Mouse (Mus musculus): ENCODE data around the gene Ctsr.
"Not testable (repeated sequence)": the region's sequence is repeated elsewhere in the genome, so short reads cannot be mapped to it uniquely, and the experiment has no call there.

The Ctsr gene

GRCm38 (mm10) chr13:61164156-61164555 lies at the start of gene Ctsr:
TSS of gene Ctsr (minus strand) at chr13:61164256.
- DNase-seq: no peak

GRCm38 (mm10) chr13:61203310-61203709 lies 39.3 kb upstream of the Ctsr start, which contains the start of gene Cts6:
TSS of gene Cts6 (minus strand) at chr13:61203410.
- DNase-seq: no peak

DNA sequence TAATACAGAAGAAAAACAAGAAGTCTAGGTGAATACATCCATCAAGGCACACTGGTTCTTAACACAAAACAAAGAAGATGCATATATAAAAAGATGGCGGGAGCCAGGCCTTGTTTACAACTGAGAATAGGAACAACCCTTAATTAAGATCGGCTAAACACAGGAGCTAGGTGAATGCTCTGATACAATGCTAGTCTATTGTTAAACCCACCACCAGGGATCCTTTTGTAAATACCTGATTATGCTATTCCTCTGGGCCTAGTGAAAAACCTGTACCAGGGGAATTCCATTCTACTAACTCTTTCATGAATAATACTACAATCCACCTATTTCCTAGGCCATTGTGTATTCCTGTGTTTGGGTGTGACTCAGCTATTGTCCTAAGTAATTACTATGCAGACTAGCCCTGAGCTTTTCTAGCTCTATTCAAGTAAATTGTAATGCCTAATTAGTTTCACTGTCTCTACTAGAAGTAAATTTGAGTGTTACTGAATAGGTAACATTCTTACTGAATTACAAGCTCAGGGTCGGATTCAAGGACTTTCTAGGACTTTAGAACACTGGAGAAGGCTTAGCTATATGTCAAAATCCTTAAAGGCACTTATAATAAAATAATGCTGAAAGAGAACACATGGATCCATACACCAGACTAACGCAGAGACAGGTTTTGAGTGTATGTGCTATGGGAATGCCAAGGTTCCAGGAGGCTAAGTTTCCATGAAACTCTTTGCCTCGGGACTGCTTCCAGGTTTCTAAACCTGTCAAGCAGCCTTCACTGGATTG lies 21.3 kb upstream of the Ctsr start:
- not testable (repeated sequence) for DNase-seq

DNA sequence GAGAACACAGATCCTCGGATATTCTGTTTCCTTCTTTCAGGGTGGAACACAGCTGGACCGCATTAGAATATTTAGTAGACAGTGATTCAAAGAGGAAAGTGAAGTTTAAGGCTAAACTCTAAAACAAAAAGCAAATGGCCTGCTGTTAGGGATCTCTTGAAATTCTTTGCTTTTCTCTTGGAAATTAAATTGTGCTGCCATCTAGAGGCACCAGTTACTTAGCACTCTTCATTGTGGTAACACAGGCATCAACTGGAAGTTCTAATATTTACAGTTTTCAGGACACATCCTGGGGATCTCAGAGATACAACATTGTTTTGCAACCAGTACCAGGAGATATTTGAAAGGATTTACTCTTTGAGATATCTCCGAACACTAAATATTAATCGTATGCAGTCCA lies 566 bp upstream of the Ctsr start:
- DNase-seq: no peak

Data from cerebellum, adult 11 months (tissue).